Mouse (Mus musculus) embryonic fibroblast, embryonic 13.5 days (primary cell): ENCODE results near the gene Cdc42ep2. TPM values are rescaled to one million over a fixed set of nuclear protein-coding genes. Genes with fewer than 3 reads are reported as not detected.

Experiments used
- H3K27ac ChIP-seq: 2 replicates; pipeline ENCODE4 v1.5.1; 2012; ENCODE audit warnings: low read length, control low read depth, inconsistent platforms; ENCODE audit not compliant: insufficient read depth
- H3K4me1 ChIP-seq: 2 replicates; pipeline ENCODE4 v1.6.1; 2011; ENCODE audit warnings: low read length; ENCODE audit not compliant: control insufficient read depth, insufficient read depth
- H3K4me3 ChIP-seq: 2 replicates; pipeline ENCODE4 v1.5.1; 2011; ENCODE audit warnings: mild to moderate bottlenecking, control low read depth, low read length; ENCODE audit not compliant: insufficient read depth
- CTCF ChIP-seq: IDR thresholded peaks from 2 replicates; pipeline ENCODE4 v1.5.1; 2011; ENCODE audit warnings: mild to moderate bottlenecking, control low read depth, low read length, moderate library complexity, borderline replicate concordance; ENCODE audit not compliant: insufficient read depth
- POLR2A ChIP-seq: IDR thresholded peaks from 2 replicates; pipeline ENCODE4 v1.6.1; 2011; ENCODE audit warnings: low read depth, mild to moderate bottlenecking, control low read depth, low read length, moderate library complexity
- polyA plus RNA-seq: library from polyadenylated mRNA; stranded (reverse); fragments of >200 nt; gene quantifications from 2 replicates; pipeline ENCODE4 v1.2.4, GENCODE M21; 2011; ENCODE audit warnings: low read depth; ENCODE audit not compliant: missing spikeins, insufficient read length

Cdc42ep2 gene
- polyA plus RNA-seq, 1 experiment = 10.4 TPM

- peak within 1 kb of the TSS; percentile 88 for H3K4me3 ChIP-seq
- peak within 1 kb of the TSS; percentile 70 for H3K27ac ChIP-seq
- H3K4me1 ChIP-seq = peaks cover 4% of the 10 kb centered on the region
- TF ChIP-seq POLR2A (no peak; the same call in 1 of the 2 replicates), CTCF (no peak)
These were observed 11.5 kb downstream of the Cdc42ep2 start, which contains the start of gene Dpf2 for GRCm38 (mm10) chr19:5913007-5913719. Gene Dpf2, minus strand, starts transcription at chr19:5913010.

GRCm38 (mm10) chr19:5912103-5913006, 12.3 kb downstream of the Cdc42ep2 start:
- Histone ChIP-seq H3K27ac (peak overlapping the region; percentile 70), H3K4me1 (peaks cover 4% of the 10 kb centered on the region), H3K4me3 (peak overlapping the region; percentile 88)
- TF ChIP-seq POLR2A = peak; percentile 96
- TF ChIP-seq CTCF = no peak

- TF ChIP-seq CTCF = no peak
- TF ChIP-seq POLR2A = peak; percentile 36; the same call in 1 of the 2 replicates
- Histone ChIP-seq H3K4me1 (peaks cover 4% of the 10 kb centered on the region), H3K4me3 (peak overlapping the region; percentile 88), H3K27ac (peak overlapping the region; percentile 70)
These were observed 13.1 kb downstream of the Cdc42ep2 start for GRCm38 (mm10) chr19:5911430-5912102.

- TF ChIP-seq POLR2A = no peak
- no peak for TF ChIP-seq CTCF
- Histone ChIP-seq H3K27ac (no peak overlapping the region), H3K4me3 (no peak overlapping the region), H3K4me1 (peaks cover 4% of the 10 kb centered on the region)
These were observed 14.4 kb downstream of the Cdc42ep2 start for GRCm38 (mm10) chr19:5910221-5910620.

- Histone ChIP-seq H3K4me1 (peaks cover 4% of the 10 kb centered on the region; the same call in 1 of the 2 replicates), H3K4me3 (no peak overlapping the region), H3K27ac (peak overlapping the region; percentile 7; the same call in 1 of the 2 replicates)
- TF ChIP-seq CTCF (no peak), POLR2A (no peak)
These were observed 17.3 kb downstream of the Cdc42ep2 start for GRCm38 (mm10) chr19:5907275-5907674.

GRCm38 (mm10) chr19:5894002-5894678, 30.5 kb downstream of the Cdc42ep2 start, which contains the start of gene Tigd3:
Gene Tigd3, minus strand, starts transcription at chr19:5894149.
- TF ChIP-seq CTCF = no peak
- peak; percentile 49 for TF ChIP-seq POLR2A
- no peak within 1 kb of the TSS for H3K27ac ChIP-seq
- H3K4me1 ChIP-seq = peaks cover 3% of the 10 kb centered on the region; the same call in 1 of the 2 replicates
- H3K4me3 ChIP-seq = peak within 1 kb of the TSS; percentile 16

- Histone ChIP-seq H3K27ac (no peak overlapping the region), H3K4me3 (peak overlapping the region; percentile 16), H3K4me1 (peaks cover 3% of the 10 kb centered on the region; the same call in 1 of the 2 replicates)
- TF ChIP-seq CTCF (no peak), POLR2A (no peak)
These were observed 31.2 kb downstream of the Cdc42ep2 start for GRCm38 (mm10) chr19:5893282-5894001.

GRCm38 (mm10) chr19:5892735-5893134, 31.9 kb downstream of the Cdc42ep2 start:
- TF ChIP-seq POLR2A (no peak), CTCF (no peak)
- no peak overlapping the region for H3K4me3 ChIP-seq
- no peak overlapping the region for H3K27ac ChIP-seq
- peaks cover 3% of the 10 kb centered on the region; the same call in 1 of the 2 replicates for H3K4me1 ChIP-seq

GRCm38 (mm10) chr19:5892262-5892661, 32.4 kb downstream of the Cdc42ep2 start:
- no peak for TF ChIP-seq CTCF
- TF ChIP-seq POLR2A = no peak
- no peak overlapping the region for H3K4me3 ChIP-seq

More at GRCm38 (mm10) chr19:5892262-5892661, 32.4 kb downstream of the Cdc42ep2 start:
- Histone ChIP-seq H3K4me1 (peaks cover 3% of the 10 kb centered on the region; the same call in 1 of the 2 replicates), H3K27ac (no peak overlapping the region)
